Mouse (Mus musculus) kidney, adult 2 months (tissue): ENCODE measurements around the gene Lax1. TPM values are rescaled to one million over a fixed set of nuclear protein-coding genes. Genes with fewer than 3 reads are reported as not detected.
A peak's percentile ranks its signal among the peaks of the same experiment; 100 is the strongest.

ENCODE experiments used
- DNase-seq: peaks from one replicate; pipeline ENCODE4 v3.0.0; 2021
- H3K27ac ChIP-seq: fragments of 200-500 bp; 2 replicates; pipeline ENCODE4 v1.5.1; 2012; ENCODE audit warnings: low read depth, low read length, control low read depth, inconsistent platforms; ENCODE audit not compliant: insufficient read depth
- H3K27me3 ChIP-seq: fragments of 200-500 bp; replicated peaks from 2 replicates; pipeline ENCODE4 v1.6.1; 2012; ENCODE audit warnings: mild to moderate bottlenecking, moderate library complexity, low read length, inconsistent platforms; ENCODE audit not compliant: control insufficient read depth, insufficient read depth
- H3K36me3 ChIP-seq: fragments of 200-500 bp; 2 replicates; pipeline ENCODE4 v1.6.1; 2012; ENCODE audit warnings: mild to moderate bottlenecking, moderate library complexity, low read length, inconsistent platforms; ENCODE audit not compliant: control insufficient read depth, insufficient read depth
- H3K4me1 ChIP-seq: fragments of 200-500 bp; 2 replicates; pipeline ENCODE4 v1.6.1; 2011; ENCODE audit warnings: low read length; ENCODE audit not compliant: control insufficient read depth, insufficient read depth
- H3K4me3 ChIP-seq: fragments of 200-500 bp; 2 replicates; pipeline ENCODE4 v1.5.1; 2011; ENCODE audit warnings: mild to moderate bottlenecking, low read depth, low read length, control low read depth; ENCODE audit not compliant: insufficient read depth
- CTCF ChIP-seq: fragments of 200-500 bp; conservative IDR thresholded peaks from 2 replicates; pipeline ENCODE4 v1.5.1; 2011; ENCODE audit warnings: low read depth, mild to moderate bottlenecking, control low read depth, low read length, moderate library complexity, mixed read lengths; ENCODE audit not compliant: insufficient read depth, insufficient read length
- POLR2A ChIP-seq: fragments of 200-500 bp; IDR thresholded peaks from one replicate; pipeline ENCODE4 v1.6.1; 2011; ENCODE audit warnings: low read depth, low read length, control low read depth
- WGBS: fragments of 180-500 bp; shearing (Covaris S2); methylation state at CpG from one replicate; pipeline ENCODE4 v1.1.7; 2018; 5-methylcytosine and 5-hydroxymethylcytosine counted together
- polyA plus RNA-seq: library from polyadenylated mRNA; depleted of rRNA; stranded (reverse); fragments of >200 nt; gene quantifications from 2 replicates; pipeline ENCODE4 v1.2.3, GENCODE M21; 2012

The Lax1 gene
- polyA plus RNA-seq, 1 experiment: 1.8 TPM

GRCm38 (mm10) chr1:133658878-133659277 lies 31.0 kb downstream of the Lax1 start:
- peaks cover 3% of the 10 kb centered on the region; the same call in 1 of the 2 replicates for H3K36me3 ChIP-seq
- TF ChIP-seq POLR2A: no peak
- no peak for TF ChIP-seq CTCF
- peaks cover 19% of the 10 kb centered on the region; the same call in 1 of the 2 replicates for H3K4me1 ChIP-seq
- peak; percentile 14 for DNase-seq
- H3K27me3 ChIP-seq: no peaks in the 10 kb centered on the region
- WGBS: 73% methylated on average over 3 of the region's 3 CpGs
- H3K27ac ChIP-seq: no peak overlapping the region
- H3K4me3 ChIP-seq: no peak overlapping the region

GRCm38 (mm10) chr1:133656811-133657210 lies 33.1 kb downstream of the Lax1 start:
- TF ChIP-seq POLR2A (no peak), CTCF (no peak)
- H3K4me1 ChIP-seq: peaks cover 19% of the 10 kb centered on the region; the same call in 1 of the 2 replicates
- no peaks in the 10 kb centered on the region for H3K27me3 ChIP-seq
- peaks cover 3% of the 10 kb centered on the region; the same call in 1 of the 2 replicates for H3K36me3 ChIP-seq
- no peak overlapping the region for H3K27ac ChIP-seq
- no peak overlapping the region for H3K4me3 ChIP-seq
- DNase-seq: no peak
- WGBS: 48% methylated on average over 5 of the region's 5 CpGs

GRCm38 (mm10) chr1:133653033-133653432 lies 36.9 kb downstream of the Lax1 start:
- Histone ChIP-seq H3K4me3 (no peak overlapping the region), H3K4me1 (peaks cover 9% of the 10 kb centered on the region; the same call in 1 of the 2 replicates), H3K27me3 (no peaks in the 10 kb centered on the region), H3K27ac (no peak overlapping the region), H3K36me3 (peaks cover 3% of the 10 kb centered on the region)
- TF ChIP-seq POLR2A (no peak), CTCF (no peak)
- DNase-seq: no peak
- WGBS: 96% methylated on average over 1 of the region's 1 CpGs

GRCm38 (mm10) chr1:133650288-133651055 lies 39.4 kb downstream of the Lax1 start:
- 92% methylated on average over 7 of the region's 7 CpGs for WGBS

GRCm38 (mm10) chr1:133645652-133646051 lies 44.3 kb downstream of the Lax1 start:
- Histone ChIP-seq H3K27me3 (no peaks in the 10 kb centered on the region), H3K4me3 (no peak overlapping the region), H3K36me3 (peaks cover 6% of the 10 kb centered on the region), H3K4me1 (no peaks in the 10 kb centered on the region; the same call in 1 of the 2 replicates), H3K27ac (no peak overlapping the region)
- TF ChIP-seq CTCF: no peak
- TF ChIP-seq POLR2A: no peak
- WGBS: 92% methylated on average over 5 of the region's 5 CpGs
- no peak for DNase-seq

More at GRCm38 (mm10) chr1:133650288-133651055, 39.4 kb downstream of the Lax1 start:
- no peak overlapping the region for H3K4me3 ChIP-seq
- no peak for DNase-seq
- no peaks in the 10 kb centered on the region; the same call in 1 of the 2 replicates for H3K36me3 ChIP-seq
- H3K27ac ChIP-seq: no peak overlapping the region
- no peaks in the 10 kb centered on the region for H3K27me3 ChIP-seq
- H3K4me1 ChIP-seq: no peaks in the 10 kb centered on the region; the same call in 1 of the 2 replicates
- no peak for TF ChIP-seq CTCF
- no peak for TF ChIP-seq POLR2A

GRCm38 (mm10) chr1:133641163-133641562 lies 48.7 kb downstream of the Lax1 start:
- Histone ChIP-seq H3K4me3 (no peak overlapping the region), H3K27ac (no peak overlapping the region), H3K4me1 (no peaks in the 10 kb centered on the region), H3K27me3 (no peaks in the 10 kb centered on the region), H3K36me3 (peaks cover 18% of the 10 kb centered on the region)
- WGBS: 91% methylated on average over 2 of the region's 2 CpGs
- TF ChIP-seq POLR2A (no peak), CTCF (no peak)
- DNase-seq: no peak

GRCm38 (mm10) chr1:133638517-133638916 lies 51.4 kb downstream of the Lax1 start:
- peaks cover 24% of the 10 kb centered on the region for H3K36me3 ChIP-seq
- no peaks in the 10 kb centered on the region for H3K27me3 ChIP-seq
- TF ChIP-seq CTCF: no peak
- TF ChIP-seq POLR2A: no peak
- no peaks in the 10 kb centered on the region for H3K4me1 ChIP-seq
- no peak overlapping the region for H3K27ac ChIP-seq
- H3K4me3 ChIP-seq: no peak overlapping the region
- 92% methylated on average over 6 of the region's 6 CpGs for WGBS
- DNase-seq: no peak
